Mouse (Mus musculus): Measurements from ENCODE around the gene Six1. TPM values are rescaled to one million over a fixed set of nuclear protein-coding genes. Genes with fewer than 3 reads are reported as not detected.

The Six1 gene
- polyA plus RNA-seq, 1 experiment, result 11.0 TPM

GRCm38 (mm10) chr12:73018838-73019237 lies 34.8 kb downstream of the Six1 start:
- TF ChIP-seq GATA1 (IDR thresholded peaks at IDR 0.05; ENCODE audit: low read length), result no peak

DNA sequence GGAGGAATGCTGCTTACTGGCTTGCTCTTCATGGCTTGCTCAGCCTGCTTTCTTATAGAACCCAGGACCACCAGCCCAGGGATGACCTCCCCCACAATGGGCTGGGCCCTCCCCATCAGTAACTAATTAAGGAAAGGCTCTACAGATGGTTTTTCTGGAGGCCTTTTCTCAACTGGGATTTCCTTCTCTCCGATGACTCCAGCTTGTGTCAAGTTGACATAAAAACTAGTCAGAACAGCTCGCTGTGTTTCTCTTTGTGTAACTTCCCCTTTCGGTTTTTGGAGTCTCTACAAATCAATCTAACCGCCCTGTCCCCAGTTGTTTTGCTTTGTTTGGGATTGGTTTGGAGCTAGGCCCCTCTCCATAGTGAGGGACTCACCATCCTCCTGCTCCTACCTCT lies 37.5 kb downstream of the Six1 start:
- TF ChIP-seq GATA1 (IDR thresholded peaks at IDR 0.05; ENCODE audit: low read length), result no peak

DNA sequence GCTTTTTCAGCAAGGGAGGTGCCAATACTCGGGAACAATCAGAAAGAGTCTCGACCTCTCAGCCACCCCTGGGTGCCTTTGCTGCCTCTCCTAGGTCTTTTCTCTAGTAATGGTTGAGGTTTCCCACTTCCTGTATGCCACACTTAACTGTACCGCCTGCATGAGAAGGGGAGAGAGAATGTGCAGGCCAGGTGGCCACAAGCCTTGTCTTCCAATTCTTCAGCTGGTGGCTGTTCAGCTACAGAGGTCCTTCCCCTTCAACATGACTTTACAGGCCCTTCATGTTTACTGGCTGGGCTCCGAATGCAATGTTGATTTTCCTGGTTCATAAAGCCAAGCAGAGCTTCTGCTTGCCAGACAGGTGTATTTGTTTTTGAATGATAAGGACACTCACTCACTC lies 39.4 kb downstream of the Six1 start:
- TF ChIP-seq GATA1 (IDR thresholded peaks at IDR 0.05; ENCODE audit: low read length), result no peak

DNA sequence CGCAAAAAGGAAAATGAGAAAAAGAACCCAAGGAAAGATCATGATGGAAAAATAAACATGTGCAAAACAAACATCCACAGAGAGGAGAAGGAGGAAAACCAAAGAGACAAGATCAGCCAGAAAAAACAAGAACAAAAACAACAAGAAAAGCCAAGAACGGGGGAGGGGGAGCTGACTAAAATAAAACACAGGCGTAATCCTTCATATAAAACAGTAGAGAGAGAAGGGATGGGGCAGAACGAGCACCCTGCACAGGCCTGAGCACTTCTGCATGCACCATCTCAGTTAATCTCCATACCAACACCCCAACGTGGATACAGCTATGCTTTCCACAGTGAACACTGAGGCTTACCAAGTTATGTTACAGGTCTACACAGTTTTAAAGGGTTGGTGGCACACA lies 40.9 kb downstream of the Six1 start:
- TF ChIP-seq GATA1 (IDR thresholded peaks at IDR 0.05; ENCODE audit: low read length), result no peak

DNA sequence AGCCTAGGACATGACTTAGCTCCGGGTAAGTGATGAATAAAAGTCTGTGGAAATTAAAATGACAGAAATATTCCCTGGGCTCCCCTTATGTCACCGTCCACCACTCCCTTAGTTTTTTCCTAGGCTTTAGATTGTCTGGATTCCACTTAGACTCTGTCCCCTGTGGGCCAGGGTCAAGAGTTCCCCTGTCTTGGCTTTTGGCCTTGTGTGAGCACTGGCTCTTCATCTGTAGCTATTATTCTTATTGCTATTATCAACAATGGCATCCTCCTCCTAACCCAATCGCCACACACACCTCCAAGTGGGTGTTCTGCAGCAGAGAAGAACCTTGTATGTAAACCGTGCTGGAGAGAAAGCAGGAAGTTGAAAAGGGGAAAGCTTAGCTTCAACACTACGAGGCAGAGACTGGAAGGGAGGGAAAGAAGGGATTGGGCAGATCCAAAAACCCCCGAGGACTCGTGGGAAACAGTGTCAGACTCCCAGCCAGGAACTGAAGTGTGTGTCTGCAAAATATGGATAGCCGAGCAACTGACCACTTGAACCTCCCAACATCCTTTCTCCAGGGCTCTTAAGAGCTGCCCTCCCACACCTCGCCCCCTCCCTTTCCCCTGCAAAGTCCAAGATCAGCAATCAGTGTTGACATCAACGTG lies 41.4 kb downstream of the Six1 start:
- no peak for TF ChIP-seq GATA1 (IDR thresholded peaks at IDR 0.05; ENCODE audit: low read length)

- TF ChIP-seq GATA1 (IDR thresholded peaks at IDR 0.05; ENCODE audit: low read length), result no peak
These were observed 55.3 kb downstream of the Six1 start for GRCm38 (mm10) chr12:72998105-72999001.

GRCm38 (mm10) chr12:72996646-72997045 lies 57.0 kb downstream of the Six1 start:
- TF ChIP-seq GATA1 (IDR thresholded peaks at IDR 0.05; ENCODE audit: low read length), result no peak

Other genes with a start within 250 kb of the Six1 start
- gene Six6, start 114.0 kb downstream of the Six1 start, polyA plus RNA-seq (2012), result not detected in 2 replicates
- gene 4930447C04Rik, start 113.1 kb downstream of the Six1 start, polyA plus RNA-seq (2012), result not detected in 2 replicates
- gene Six4, start 59.6 kb upstream of the Six1 start, polyA plus RNA-seq (2012), result 1.1 and 1.3 TPM in 2 replicates
- 2.2 TPM in 2 replicates for gene Mnat1, start 69.8 kb upstream of the Six1 start, polyA plus RNA-seq (2012)
- 2.7 and 3.2 TPM in 2 replicates for gene Trmt5, start 232.8 kb upstream of the Six1 start, polyA plus RNA-seq (2012)
- gene Slc38a6, start 232.9 kb upstream of the Six1 start, polyA plus RNA-seq (2012), result 1.6 and 2.3 TPM in 2 replicates

Measured in G1E-ER4 (cell line).